ENCODE assay signal across 18 mouse cellular contexts in genomic region chr7:74382286-74382685, GRCm38 (mm10).
DNase-seq lines count a peak whose midpoint lies in the region; ATAC-seq and TF ChIP-seq lines count a peak whose summit lies in the region.
"Had no signal": no experiment of that assay in that cellular context is flagged by ENCODE, and none has a peak within 500 bp of the region (broad histone marks: within the 10 kb centered on the region; RNA-seq: fewer than 3 reads in every experiment).

No protein-coding gene starts in this region.

- ATAC-seq in activated CD4-positive, CD25-positive, alpha-beta regulatory T cell, adult 4 months: no peak
- ATAC-seq: CD4-positive, CD25-positive, alpha-beta regulatory T cell, adult 4 months; intestine, embryonic 16.5 days had no signal

- intact Hi-C loops in heart, postnatal 10 days (cut with DNase I): no loop called here

- peak overlapping the region; percentile 81 for H3K27ac ChIP-seq in heart, embryonic 10.5 days
- H3K27ac ChIP-seq in layer of hippocampus, adult 2 months: peak overlapping the region; percentile 49; the same call in 1 of the 2 replicates
- H3K27ac ChIP-seq: embryonic facial prominence, embryonic 12.5 days; hindbrain, embryonic 13.5 days; limb, embryonic 12.5 days; liver, embryonic 14.5 days; neural tube, embryonic 13.5 days; stomach, embryonic 15.5 days had no signal

- H3K79me2 ChIP-seq in myocyte (ENCODE audit: control insufficient read depth, insufficient read depth): peaks cover 10% of the 10 kb centered on the region

- H3K4me3 ChIP-seq in heart, embryonic 10.5 days: no peak overlapping the region
- no peak overlapping the region for H3K4me3 ChIP-seq in layer of hippocampus, adult 2 months
- H3K4me3 ChIP-seq in myocyte: no peak overlapping the region
- H3K4me3 ChIP-seq: embryonic facial prominence, embryonic 12.5 days; hindbrain, embryonic 13.5 days; limb, embryonic 12.5 days; neural tube, embryonic 13.5 days; stomach, embryonic 15.5 days had no signal

- no peaks in the 10 kb centered on the region for H3K36me3 ChIP-seq in heart, embryonic 10.5 days
- H3K36me3 ChIP-seq in myocyte (ENCODE audit: control insufficient read depth, insufficient read depth): no peaks in the 10 kb centered on the region
- H3K36me3 ChIP-seq: embryonic facial prominence, embryonic 12.5 days; hindbrain, embryonic 13.5 days; limb, embryonic 12.5 days; neural tube, embryonic 13.5 days; stomach, embryonic 15.5 days had no signal

- H3ac ChIP-seq in myocyte (ENCODE audit: control insufficient read depth, insufficient read length): no peak overlapping the region

- no peak for DNase-seq in heart, embryonic 10.5 days (ENCODE audit: low spot score)
- no peak for DNase-seq in heart, postnatal 10 days
- no peak for DNase-seq in layer of hippocampus, adult 2 months (ENCODE audit: low spot score in 2 of 2)
- no peak for DNase-seq in layer of hippocampus, postnatal 36 days
- peak; percentile 76 for DNase-seq in brain, adult 2 months (ENCODE audit: low read depth, low spot score)
- DNase-seq in spleen, postnatal 4 days (ENCODE audit: low spot score in 2 of 2): no peak
- DNase-seq: adrenal gland, postnatal 36 days; lung, postnatal 10 days had no signal

- no peaks in the 10 kb centered on the region for H3K27me3 ChIP-seq in heart, embryonic 10.5 days (ENCODE audit: insufficient read depth, poor library complexity, severe bottlenecking)
- H3K27me3 ChIP-seq in myocyte (ENCODE audit: control insufficient read depth, insufficient read depth, insufficient read length): no peaks in the 10 kb centered on the region
- H3K27me3 ChIP-seq: embryonic facial prominence, embryonic 12.5 days; hindbrain, embryonic 13.5 days; neural tube, embryonic 13.5 days; stomach, embryonic 15.5 days had no signal

- TF ChIP-seq CTCF in layer of hippocampus, adult 2 months (conservative IDR thresholded peaks at IDR 0.05): no peak

- TF ChIP-seq POLR2A in myocyte (IDR thresholded peaks at IDR 0.05; ENCODE audit: insufficient read length, low read depth): no peak

- H3K4me2 ChIP-seq in myocyte (ENCODE audit: low read depth): peak overlapping the region; percentile 46
- H3K4me2 ChIP-seq: embryonic facial prominence, embryonic 12.5 days; hindbrain, embryonic 13.5 days; limb, embryonic 12.5 days; neural tube, embryonic 13.5 days; stomach, embryonic 15.5 days had no signal

- peaks cover 45% of the 10 kb centered on the region for H3K4me1 ChIP-seq in heart, embryonic 10.5 days
- H3K4me1 ChIP-seq: embryonic facial prominence, embryonic 12.5 days; neural tube, embryonic 13.5 days had no signal

- WGBS in heart, embryonic 10.5 days: 75% methylated on average over 3 of the region's 3 CpGs

- no peaks in the 10 kb centered on the region for H3K9me3 ChIP-seq in heart, embryonic 10.5 days
- H3K9me3 ChIP-seq: embryonic facial prominence, embryonic 12.5 days; hindbrain, embryonic 13.5 days; limb, embryonic 12.5 days; neural tube, embryonic 13.5 days; stomach, embryonic 15.5 days had no signal

TF ChIP-seq in myocyte, 11 proteins besides CTCF, POLR2A, EP300 and RAD21:
- no peak for TF ChIP-seq E2F4 (IDR thresholded peaks at IDR 0.05; ENCODE audit: insufficient read depth)
